Mouse (Mus musculus) frontal cortex, postnatal 25 days (tissue): Measurements from ENCODE around the gene Cdc42bpg.

Experiments
- DNase-seq, 2 experiments: peaks; one replicate each; pipeline ENCODE4 v3.0.0; 2022; ENCODE audit warnings: low spot score in 2 of 2

The Cdc42bpg gene

GRCm38 (mm10) chr19:6331178-6331577, 24.9 kb downstream of the Cdc42bpg start:
- DNase-seq: no peak

GRCm38 (mm10) chr19:6331719-6332516, 25.7 kb downstream of the Cdc42bpg start:
- no peak for DNase-seq

- no peak for DNase-seq
Observed at GRCm38 (mm10) chr19:6333761-6334595, 27.7 kb downstream of the Cdc42bpg start.

GRCm38 (mm10) chr19:6334673-6335457, 28.6 kb downstream of the Cdc42bpg start, which contains the start of gene Men1:
Gene Men1 (plus strand): TSS chr19:6334979.
- peak; percentile 89 to 91 for DNase-seq

DNA sequence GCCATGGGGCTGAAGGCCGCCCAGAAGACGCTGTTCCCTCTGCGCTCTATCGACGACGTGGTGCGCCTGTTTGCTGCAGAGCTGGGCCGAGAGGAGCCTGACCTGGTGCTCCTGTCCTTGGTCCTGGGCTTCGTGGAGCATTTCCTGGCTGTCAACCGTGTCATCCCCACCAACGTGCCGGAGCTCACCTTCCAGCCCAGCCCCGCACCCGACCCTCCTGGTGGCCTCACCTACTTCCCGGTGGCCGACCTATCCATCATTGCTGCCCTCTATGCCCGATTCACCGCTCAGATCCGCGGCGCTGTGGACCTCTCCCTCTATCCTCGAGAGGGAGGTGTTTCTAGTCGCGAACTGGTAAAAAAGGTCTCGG, 29.2 kb downstream of the Cdc42bpg start:
- DNase-seq: no peak

DNA sequence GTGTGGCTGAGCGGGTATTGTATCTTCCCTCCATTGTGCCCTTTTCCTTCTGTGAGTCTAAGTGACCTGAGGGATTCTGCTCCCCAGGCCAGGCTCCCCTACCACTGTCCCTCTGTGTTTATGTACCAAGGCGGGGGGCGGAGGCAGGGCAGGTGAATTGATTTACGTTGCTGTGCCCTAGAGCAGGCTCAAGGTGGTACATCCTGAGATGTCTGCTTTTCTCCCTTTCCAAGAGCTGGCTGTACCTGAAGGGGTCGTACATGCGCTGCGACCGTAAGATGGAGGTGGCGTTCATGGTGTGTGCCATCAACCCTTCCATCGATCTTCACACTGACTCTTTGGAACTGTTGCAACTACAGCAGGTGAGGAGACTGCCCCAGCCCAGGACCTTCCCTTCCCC, 30.7 kb downstream of the Cdc42bpg start:
- no peak for DNase-seq

DNA sequence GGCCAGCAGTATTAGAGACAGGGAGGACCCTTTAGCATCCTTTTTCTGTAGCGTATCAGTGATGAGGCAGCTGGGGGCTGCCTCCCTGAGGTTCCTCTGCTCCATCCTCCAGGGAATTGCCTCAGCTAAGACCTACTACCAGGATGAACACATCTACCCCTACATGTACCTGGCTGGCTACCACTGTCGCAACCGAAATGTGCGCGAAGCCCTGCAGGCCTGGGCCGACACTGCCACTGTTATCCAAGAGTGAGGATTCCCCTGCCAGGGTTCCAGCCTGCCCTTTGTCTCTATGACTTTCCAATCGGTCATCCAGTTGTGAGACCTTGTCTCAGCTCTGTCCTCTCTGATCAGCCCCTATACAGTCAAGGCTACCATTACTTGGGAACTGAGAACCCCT, 31.9 kb downstream of the Cdc42bpg start:
- no peak for DNase-seq

DNA sequence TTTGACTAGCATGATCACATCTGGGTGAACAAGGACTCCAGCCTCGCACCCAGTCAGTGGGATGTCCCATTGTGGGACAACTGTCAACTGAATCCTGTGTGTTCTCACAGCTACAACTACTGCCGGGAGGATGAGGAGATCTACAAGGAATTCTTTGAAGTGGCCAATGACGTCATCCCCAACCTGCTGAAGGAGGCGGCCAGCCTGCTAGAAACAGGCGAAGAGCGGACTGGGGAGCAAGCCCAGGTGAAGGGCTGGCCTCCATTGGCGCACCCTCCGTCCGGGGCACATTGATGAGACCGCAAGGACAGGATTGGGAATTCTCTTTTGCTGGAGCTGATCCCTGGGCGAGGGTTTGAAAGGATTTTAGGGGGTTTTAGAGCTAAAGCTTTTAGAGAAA, 32.5 kb downstream of the Cdc42bpg start:
- no peak for DNase-seq

- DNase-seq: no peak
Observed at GRCm38 (mm10) chr19:6339191-6339590, 32.9 kb downstream of the Cdc42bpg start.

DNA sequence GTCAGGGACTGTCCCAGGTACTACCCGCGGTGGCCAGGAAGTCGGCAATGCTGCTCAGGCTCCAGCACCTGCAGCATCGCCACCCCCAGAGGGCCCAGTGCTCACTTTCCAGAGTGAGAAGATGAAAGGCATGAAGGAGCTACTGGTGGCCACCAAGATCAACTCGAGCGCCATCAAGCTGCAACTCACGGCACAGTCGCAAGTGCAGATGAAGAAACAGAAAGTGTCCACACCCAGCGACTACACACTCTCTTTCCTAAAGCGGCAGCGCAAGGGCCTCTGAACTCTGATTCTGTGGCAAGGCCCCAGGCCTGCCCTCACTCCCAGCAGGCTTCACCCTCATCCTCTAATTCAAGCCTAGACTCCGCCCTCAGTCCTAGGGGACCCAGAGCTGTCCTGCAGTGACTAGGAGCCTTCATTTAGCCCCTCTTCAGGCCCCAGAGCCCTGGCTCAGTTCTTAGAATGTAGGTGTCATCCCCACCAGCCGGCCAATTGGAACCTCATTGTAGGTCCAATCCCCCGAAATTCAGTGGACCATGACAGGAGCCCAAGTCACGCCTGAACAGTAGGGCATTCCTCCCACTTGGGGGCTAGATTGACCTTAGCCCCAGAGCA, 33.7 kb downstream of the Cdc42bpg start:
- DNase-seq: no peak

GRCm38 (mm10) chr19:6340524-6341452, 34.5 kb downstream of the Cdc42bpg start, which contains the start of gene Map4k2:
Gene Map4k2 (plus strand): TSS chr19:6341135.
- DNase-seq: peak; percentile 38 to 45

- DNase-seq: no peak
Observed at GRCm38 (mm10) chr19:6341453-6342077, 35.3 kb downstream of the Cdc42bpg start.

DNA sequence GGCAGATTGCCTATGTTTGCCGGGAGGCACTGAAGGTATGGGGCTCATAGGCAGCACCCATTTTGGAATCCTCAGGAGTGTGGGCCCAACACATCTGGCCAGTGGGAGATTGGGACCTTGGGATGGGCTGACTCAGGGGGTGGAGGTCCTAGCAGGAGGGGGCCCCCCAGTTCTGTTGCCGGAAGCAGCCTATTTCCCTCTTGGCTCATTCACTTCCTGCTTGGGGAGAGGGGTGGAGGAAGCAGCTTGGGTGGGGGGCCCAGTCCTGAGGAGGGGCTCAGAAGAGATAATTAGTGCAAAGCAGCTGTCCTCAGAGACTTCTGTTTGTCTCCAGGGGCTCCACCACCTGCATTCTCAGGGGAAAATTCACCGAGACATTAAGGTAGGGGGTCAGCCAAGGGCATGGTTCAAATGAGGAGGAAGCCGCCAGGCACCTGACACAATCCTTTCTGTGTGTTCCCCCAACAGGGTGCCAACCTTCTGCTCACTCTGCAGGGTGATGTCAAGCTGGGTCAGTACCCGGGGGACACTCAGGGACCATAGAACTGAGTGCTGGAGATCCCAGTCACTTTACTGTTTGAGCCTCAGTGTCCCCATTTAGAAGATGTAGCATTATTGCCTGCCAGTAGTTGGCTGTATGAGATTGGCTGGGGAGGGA, 36.1 kb downstream of the Cdc42bpg start:
- DNase-seq: no peak

DNA sequence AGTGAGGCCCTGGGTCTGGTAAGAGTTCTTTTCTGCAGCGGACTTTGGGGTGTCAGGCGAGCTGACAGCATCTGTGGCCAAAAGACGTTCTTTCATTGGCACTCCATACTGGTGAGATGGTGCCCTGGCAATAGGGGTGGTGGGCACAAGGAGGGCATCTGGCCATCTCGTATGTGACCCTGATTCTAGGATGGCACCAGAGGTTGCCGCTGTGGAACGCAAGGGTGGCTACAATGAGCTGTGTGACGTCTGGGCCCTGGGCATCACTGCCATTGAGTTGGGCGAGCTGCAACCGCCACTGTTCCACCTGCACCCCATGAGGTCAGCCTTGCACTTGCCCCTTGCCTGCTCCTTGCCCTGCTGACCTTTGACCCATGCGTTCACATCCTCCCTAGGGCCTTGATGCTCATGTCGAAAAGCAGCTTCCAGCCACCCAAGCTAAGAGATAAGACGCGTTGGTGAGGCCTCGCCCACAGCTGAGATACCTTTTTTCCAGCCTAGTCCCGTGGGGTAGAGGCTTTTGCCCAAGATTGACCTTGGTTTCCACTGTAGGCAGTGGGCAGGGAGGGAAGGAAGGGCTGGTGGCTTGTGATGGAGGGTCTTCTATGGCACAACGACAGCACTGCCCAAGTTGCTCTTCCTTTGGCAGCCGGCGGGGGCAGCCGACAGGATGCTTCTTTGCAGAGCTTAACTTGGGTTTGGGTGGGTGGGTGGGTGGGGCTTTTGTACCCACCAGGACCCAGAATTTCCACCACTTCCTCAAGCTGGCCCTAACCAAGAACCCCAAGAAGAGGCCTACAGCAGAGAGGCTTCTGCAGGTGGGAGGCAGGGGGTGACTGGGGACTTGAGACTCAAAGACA, 37.0 kb downstream of the Cdc42bpg start:
- no peak for DNase-seq

DNA sequence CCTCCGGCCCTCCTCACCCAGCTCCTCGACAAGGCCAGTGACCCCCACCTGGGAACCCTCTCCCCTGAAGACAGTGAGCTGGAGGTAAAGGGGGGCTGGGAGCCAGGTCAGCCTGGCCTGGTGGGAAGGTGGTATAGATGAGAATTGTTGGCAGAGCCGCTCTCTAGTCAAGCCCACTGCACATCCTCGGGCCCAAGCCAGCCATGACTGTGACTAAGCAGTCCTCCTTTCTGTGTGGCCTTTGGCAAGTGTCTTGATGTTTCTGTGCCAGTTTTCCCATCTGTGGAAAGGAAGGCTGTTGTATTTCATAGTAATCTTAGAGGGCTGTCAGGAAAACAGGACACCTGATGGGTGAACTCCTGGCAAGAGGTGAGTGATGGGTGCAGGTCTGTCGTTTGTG, 37.7 kb downstream of the Cdc42bpg start:
- no peak for DNase-seq

GRCm38 (mm10) chr19:6346023-6346422, 39.8 kb downstream of the Cdc42bpg start:
- no peak for DNase-seq

DNA sequence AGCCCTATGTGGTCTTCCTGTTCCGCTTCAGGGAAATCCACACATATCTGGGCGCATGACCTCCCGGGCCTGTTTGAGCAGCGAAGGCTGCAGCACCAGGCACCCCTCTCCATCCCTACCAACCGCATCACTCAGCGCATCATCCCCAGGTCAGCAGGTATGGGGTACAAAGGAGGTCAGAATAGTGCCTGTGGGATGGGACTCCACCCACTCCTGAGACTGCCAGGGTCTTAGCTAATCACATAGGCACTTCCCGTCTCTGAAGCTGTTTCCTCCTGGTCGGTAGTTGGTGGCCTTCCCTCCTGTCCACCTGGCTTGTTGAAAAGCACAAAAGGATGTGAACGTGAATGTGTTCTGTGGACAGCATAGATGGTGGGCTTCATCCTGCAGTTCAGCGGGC, 40.4 kb downstream of the Cdc42bpg start:
- DNase-seq: no peak

DNA sequence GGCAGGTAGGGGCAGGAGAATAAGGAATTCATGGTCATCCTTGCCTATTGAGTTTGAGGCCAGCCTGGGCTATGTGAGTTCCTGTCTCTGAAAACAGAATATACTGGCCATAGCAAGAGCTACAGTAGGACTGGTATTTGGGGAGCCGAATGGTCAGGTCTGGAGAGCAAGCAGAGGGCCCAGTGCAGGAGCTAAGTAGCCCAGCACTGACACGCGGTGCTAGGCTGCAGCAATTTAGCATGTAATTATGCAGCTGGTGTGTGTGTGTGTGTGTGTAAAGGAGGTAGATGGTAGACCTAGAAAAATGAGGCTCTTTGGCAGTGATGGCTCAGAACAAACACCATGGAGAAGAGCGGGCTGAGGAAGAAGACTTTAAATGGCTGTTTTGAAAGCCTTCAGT, 41.4 kb downstream of the Cdc42bpg start:
- DNase-seq: no peak

GRCm38 (mm10) chr19:6348717-6349116, 42.5 kb downstream of the Cdc42bpg start:
- DNase-seq: no peak
